Mouse (Mus musculus): ENCODE results near the gene Olfr671. TPM values are rescaled to one million over a fixed set of nuclear protein-coding genes. Genes with fewer than 3 reads are reported as not detected.
"Not testable (repeated sequence)": the region's sequence is repeated elsewhere in the genome, so short reads cannot be mapped to it uniquely, and the experiment has no call there.

Olfr671 gene
- polyA plus RNA-seq (2017; shearing (Covaris generic)): not detected

DNA sequence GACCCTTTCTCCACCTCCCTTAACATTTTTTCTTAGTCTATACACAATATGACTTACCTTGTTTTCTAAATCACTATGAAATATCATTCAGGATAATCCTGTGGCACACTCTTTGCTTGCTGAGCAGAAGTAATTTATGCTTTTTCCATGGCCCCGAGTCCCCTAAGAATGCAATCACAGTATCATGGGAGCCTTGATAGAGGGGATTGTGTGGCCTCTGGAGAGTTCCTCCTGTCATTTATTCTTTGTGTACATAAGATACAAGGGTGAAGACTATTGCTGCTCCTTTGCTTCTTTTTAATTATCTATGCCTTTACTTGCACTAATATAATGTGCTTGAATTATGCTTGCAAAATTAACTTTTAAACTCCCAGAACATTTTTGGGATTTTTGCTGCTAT lies at the start of gene Olfr671:
Olfr671 (minus strand) TSS at position 101 of the 400 bp plus-strand sequence.
- ATAC-seq: no peak

DNA sequence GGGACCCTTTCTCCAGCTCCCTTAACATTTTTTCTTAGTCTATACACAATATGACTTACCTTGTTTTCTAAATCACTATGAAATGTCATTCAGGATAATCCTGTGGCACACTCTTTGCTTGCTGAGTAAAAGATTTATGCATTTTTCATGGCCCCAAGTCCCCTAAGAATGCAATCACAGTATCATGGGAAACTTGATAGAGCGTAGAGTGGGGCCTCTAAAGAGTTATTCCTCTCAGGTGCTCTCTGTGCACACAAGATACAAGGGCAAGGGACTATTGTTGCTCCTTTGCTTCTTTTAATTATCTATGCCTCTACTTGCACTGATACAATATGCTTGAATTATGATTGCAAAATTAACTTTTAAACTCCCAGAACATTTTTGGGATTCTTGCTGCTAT lies 49.4 kb upstream of the Olfr671 start, which contains the start of gene Olfr675:
Olfr675 (minus strand) TSS at position 101 of the 400 bp plus-strand sequence.
- ATAC-seq: no peak

DNA sequence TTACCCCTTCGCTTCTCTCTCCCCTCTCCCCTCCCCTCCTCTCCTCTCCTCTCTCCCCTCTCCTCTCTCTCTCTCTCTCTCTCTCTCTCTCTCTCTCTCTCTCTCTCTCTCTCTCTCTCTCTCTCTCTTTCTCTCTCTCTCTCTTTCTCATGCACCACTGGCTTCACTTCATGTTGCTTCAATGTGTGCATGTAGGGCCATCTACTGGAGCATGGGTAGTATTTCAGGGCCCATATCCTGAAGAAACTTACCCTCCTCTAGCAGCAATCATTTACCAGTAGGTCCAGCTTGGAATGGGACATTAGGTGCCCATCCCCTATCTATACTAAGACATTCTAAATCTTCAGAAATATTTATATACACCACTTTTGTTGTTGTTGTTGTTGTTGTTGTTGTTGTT lies 43.6 kb upstream of the Olfr671 start:
- no peak for ATAC-seq

DNA sequence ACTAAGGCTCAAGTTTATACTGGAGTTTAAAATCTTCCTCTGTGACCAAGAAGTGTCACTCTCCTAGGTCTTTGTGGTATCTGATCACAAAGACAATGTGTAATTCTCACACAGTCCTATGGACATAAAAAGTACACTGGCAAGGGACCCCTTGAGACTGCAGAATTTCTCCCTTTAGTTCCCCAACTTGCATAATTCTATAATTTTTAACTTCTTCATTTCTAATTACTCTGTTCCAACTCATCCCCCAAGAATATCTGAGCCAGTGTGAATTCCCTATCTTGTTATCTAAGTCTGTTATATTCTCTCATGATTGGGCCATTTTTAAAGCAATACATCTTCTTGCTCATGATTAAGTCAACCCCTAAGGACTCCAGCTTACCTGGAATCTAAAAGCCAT lies 23.0 kb upstream of the Olfr671 start, which contains the start of gene Olfr672:
Olfr672 (minus strand) TSS at position 101 of the 400 bp plus-strand sequence.
- ATAC-seq: no peak

DNA sequence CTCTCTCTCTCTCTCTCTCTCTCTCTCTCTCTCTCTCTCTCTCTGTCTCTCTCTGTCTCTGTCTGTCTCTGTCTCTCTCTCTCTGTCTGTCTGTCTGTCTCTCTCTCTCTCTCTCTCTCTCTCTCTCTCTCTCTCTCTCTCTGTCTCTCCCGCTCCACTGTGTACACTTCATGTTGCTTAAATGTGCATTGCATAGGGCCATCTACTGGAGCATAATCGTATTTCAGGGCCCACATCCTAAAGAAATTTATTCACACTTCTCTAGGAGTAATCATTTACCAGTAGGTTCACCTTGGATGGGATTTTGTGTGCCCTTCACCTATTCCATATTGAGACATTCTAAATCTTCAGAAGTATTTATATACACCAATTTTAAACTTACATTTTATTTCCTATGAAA lies 6.4 kb downstream of the Olfr671 start:
- ATAC-seq: not testable (repeated sequence)

DNA sequence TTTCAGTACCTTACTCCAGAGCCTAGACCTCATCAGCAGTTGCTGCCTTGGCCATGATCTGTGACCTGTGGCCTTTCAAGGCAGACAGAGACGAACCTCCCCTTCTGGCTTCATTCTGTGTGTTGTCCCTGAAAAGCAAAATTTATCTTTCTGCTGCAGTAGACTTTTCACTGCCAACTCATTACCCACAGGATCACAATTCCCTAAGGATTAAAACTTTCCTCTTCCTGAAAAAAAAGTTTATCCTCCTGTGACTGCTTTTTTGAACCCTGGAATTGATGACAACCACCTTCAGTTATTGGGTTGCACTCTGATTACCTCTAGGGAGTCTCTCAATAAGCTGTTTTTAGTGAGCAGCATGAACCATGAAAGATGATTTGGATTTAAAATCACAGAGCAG lies 16.4 kb downstream of the Olfr671 start, which contains the start of gene Olfr670:
Olfr670 (minus strand) TSS at position 101 of the 400 bp plus-strand sequence.
- ATAC-seq: no peak

DNA sequence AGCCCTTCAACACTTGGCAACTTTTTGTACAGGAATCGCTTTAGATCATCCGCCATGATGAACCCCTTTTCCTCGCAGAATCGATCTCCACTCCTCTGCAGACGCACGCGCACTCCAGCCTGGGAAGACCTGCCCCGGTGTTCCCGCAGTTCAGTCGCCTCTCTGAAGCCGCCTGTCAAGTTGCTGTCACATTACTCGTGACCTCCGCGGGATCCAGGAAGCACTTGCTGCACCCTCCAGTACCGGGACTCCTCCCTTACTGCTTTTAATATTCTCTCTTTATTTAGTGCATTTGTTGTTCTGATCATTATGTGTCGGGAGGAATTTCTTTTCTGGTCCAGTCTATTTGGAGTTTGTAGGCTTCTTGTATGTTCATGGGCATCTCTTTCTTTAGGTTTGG lies 28.7 kb downstream of the Olfr671 start:
- peak; percentile 72 for ATAC-seq

DNA sequence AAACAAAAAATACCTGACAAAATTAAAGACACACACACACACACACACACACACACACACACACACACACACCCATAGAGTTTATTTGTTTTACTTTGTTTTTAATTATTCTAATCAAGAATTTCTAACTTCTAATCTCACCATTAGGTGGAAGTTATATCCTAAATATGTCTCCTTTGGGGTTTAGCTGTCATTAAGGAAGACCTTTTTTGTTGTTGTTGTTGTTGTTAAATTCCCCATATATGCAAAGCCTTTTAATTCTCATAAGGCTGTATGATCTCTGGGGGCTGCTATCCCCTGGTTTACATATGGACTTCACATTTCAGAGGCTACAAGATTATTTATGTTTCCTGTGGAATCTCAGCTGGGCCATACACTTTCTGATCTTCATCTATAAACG lies 45.0 kb downstream of the Olfr671 start, which contains the start of gene Olfr669:
Olfr669 (plus strand) TSS at position 301 of the 400 bp plus-strand sequence.
- no peak for ATAC-seq

DNA sequence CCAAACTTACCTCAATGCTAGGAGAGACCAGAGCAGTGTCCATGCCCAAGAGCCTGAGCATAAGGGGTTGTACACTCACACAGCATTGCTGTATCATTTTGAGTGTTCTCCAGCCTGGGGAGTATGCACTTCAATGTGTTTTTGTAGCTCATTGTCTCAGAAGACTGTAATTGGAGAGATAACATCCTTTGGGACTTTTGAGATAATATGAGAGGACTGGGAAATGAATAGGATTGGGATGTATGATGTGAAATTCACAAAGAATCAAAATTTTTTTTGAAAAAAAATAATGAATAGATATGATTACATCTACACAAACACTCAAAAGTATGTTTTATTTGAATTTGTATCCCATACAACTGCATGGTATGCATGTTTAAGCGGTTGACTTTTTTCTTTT lies 51.0 kb downstream of the Olfr671 start, which contains the start of gene Olfr668:
Olfr668 (minus strand) TSS at position 101 of the 400 bp plus-strand sequence.
- ATAC-seq: no peak

Other genes with a start within 250 kb of the Olfr671 start
- gene Usp17le, start 201.7 kb downstream of the Olfr671 start, polyA plus RNA-seq (2017; shearing (Covaris generic)): not detected
- not detected for gene Usp17lb, start 136.5 kb downstream of the Olfr671 start, polyA plus RNA-seq (2017; shearing (Covaris generic))
- gene Usp17la, start 122.1 kb downstream of the Olfr671 start, polyA plus RNA-seq (2017; shearing (Covaris generic)): not detected
- gene Olfr665, start 101.1 kb downstream of the Olfr671 start, polyA plus RNA-seq (2017; shearing (Covaris generic)): not detected
- not detected for gene Olfr666, start 83.2 kb downstream of the Olfr671 start, polyA plus RNA-seq (2017; shearing (Covaris generic))
- gene Olfr667, start 57.6 kb downstream of the Olfr671 start, polyA plus RNA-seq (2017; shearing (Covaris generic)): not detected
- gene Olfr668, start 51.1 kb downstream of the Olfr671 start, polyA plus RNA-seq (2017; shearing (Covaris generic)): not detected
- gene Olfr669, start 44.9 kb downstream of the Olfr671 start, polyA plus RNA-seq (2017; shearing (Covaris generic)): not detected
- gene Olfr670, start 16.5 kb downstream of the Olfr671 start, polyA plus RNA-seq (2017; shearing (Covaris generic)): not detected
- not detected for gene Olfr672, start 22.9 kb upstream of the Olfr671 start, polyA plus RNA-seq (2017; shearing (Covaris generic))
- not detected for gene Olfr675, start 49.3 kb upstream of the Olfr671 start, polyA plus RNA-seq (2017; shearing (Covaris generic))
- not detected for gene Olfr676, start 53.6 kb upstream of the Olfr671 start, polyA plus RNA-seq (2017; shearing (Covaris generic))
- gene Olfr677, start 72.2 kb upstream of the Olfr671 start, polyA plus RNA-seq (2017; shearing (Covaris generic)): not detected
- gene Olfr678, start 85.3 kb upstream of the Olfr671 start, polyA plus RNA-seq (2017; shearing (Covaris generic)): not detected
- not detected for gene Olfr679, start 102.1 kb upstream of the Olfr671 start, polyA plus RNA-seq (2017; shearing (Covaris generic))
- gene Olfr680-ps1, start 113.7 kb upstream of the Olfr671 start, polyA plus RNA-seq (2017; shearing (Covaris generic)): not detected
- not detected for gene Olfr681, start 137.7 kb upstream of the Olfr671 start, polyA plus RNA-seq (2017; shearing (Covaris generic))
- not detected for gene Olfr683, start 167.9 kb upstream of the Olfr671 start, polyA plus RNA-seq (2017; shearing (Covaris generic))
- not detected for gene Olfr684, start 184.5 kb upstream of the Olfr671 start, polyA plus RNA-seq (2017; shearing (Covaris generic))
- not detected for gene Olfr685, start 206.9 kb upstream of the Olfr671 start, polyA plus RNA-seq (2017; shearing (Covaris generic))
- gene Olfr686, start 228.4 kb upstream of the Olfr671 start, polyA plus RNA-seq (2017; shearing (Covaris generic)): not detected

Measured in activated CD4-positive, CD25-positive, alpha-beta regulatory T cell, adult 4 months (primary cell).